Comparison of ENCODE assay signal across 10 mouse cellular contexts in the genomic region with DNA sequence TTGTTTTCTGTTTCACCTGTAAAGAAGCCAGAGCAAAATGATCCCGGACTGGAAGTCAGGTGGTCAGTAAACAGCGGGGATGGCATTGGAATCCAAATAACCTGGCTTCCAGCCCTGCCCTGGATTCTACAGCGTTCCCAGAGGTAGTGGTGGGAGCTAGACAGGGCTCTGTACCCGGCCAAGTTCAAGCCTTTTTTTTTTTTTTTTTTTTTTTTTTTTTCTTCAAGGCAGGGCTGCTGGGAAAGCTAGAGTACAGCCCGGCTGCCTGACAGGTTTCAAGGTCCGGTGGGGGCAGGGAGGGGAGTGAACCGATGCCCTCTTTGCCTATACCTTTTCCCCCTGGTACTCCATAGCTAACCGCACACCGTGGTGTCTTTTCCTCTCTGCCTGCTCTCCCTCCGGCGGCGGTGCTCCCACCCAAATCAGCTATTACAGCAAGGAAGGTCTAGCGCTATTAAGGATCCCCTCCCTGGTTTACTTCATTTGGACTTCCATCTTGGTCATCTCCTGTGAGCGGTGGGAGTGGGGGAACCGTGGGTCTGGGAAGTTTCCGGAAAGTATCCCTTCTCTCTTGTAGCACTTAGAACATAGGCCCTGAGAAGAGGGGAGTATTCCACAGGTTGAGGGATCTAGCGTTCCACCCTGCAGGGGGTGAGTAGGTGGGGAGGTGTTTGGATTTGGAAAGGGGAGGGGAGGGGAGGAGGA. TPM values are rescaled to one million over a fixed set of nuclear protein-coding genes. Genes with fewer than 3 reads are reported as not detected.
DNase-seq lines count a peak whose midpoint lies in the region; ATAC-seq and TF ChIP-seq lines count a peak whose summit lies in the region.
"Had no signal": no experiment of that assay in that cellular context is flagged by ENCODE, and none has a peak within 500 bp of the region (broad histone marks: within the 10 kb centered on the region; RNA-seq: fewer than 3 reads in every experiment).

No protein-coding gene starts in this region.

- no peak for TF ChIP-seq POLR2A in brain, embryonic 14.5 days (IDR thresholded peaks at IDR 0.05; ENCODE audit: borderline replicate concordance, extremely low read depth, insufficient read depth, insufficient read length, poor library complexity, severe bottlenecking)

- peaks cover 38% of the 10 kb centered on the region for H3K4me1 ChIP-seq in hindbrain, embryonic 13.5 days (replicated peaks)
- H3K4me1 ChIP-seq in liver, embryonic 12.5 days = no peaks in the 10 kb centered on the region

- peak; percentile 28 to 32 for DNase-seq in frontal cortex, postnatal 10 days (ENCODE audit: low spot score in 2 of 2)
- peak; percentile 78 for DNase-seq in brain, embryonic 14.5 days (ENCODE audit: low read depth)
- DNase-seq in testis, postnatal 14 days (ENCODE audit: low spot score) = peak; percentile 15
- DNase-seq in gastrocnemius, adult 18-20 months (ENCODE audit: low spot score) = no peak

- no peaks in the 10 kb centered on the region for H3K9me3 ChIP-seq in hindbrain, embryonic 13.5 days
- H3K9me3 ChIP-seq in liver, embryonic 12.5 days (replicated peaks) = no peaks in the 10 kb centered on the region

- no peak for TF ChIP-seq CTCF in brain, embryonic 14.5 days (IDR thresholded peaks at IDR 0.05; ENCODE audit: borderline replicate concordance, extremely low read depth, insufficient read depth, insufficient read length)

- H3K36me3 ChIP-seq in hindbrain, embryonic 13.5 days = no peaks in the 10 kb centered on the region
- no peaks in the 10 kb centered on the region for H3K36me3 ChIP-seq in liver, embryonic 12.5 days
- H3K36me3 ChIP-seq: G1E had no signal

- H3K27me3 ChIP-seq in hindbrain, embryonic 13.5 days = 0 out of 2 replicates have a peak, but pooled peaks cover 4% of the 10 kb centered on the region
- H3K27me3 ChIP-seq in liver, embryonic 12.5 days (replicated peaks) = peaks cover 26% of the 10 kb centered on the region

- WGBS in hindbrain, embryonic 13.5 days = 2% methylated on average over 17 of the region's 17 CpGs
- 4% methylated on average over 17 of the region's 17 CpGs for WGBS in liver, embryonic 12.5 days (ENCODE audit: insufficient replicate concordance)

- H3K4me2 ChIP-seq in hindbrain, embryonic 13.5 days = peak overlapping the region; percentile 55
- peak overlapping the region; percentile 39 for H3K4me2 ChIP-seq in liver, embryonic 12.5 days

- no peak for ATAC-seq in frontal cortex, adult (ENCODE audit: low TSS enrichment)
- ATAC-seq in hindbrain, embryonic 13.5 days (ENCODE audit: low FRiP score) = peak; percentile 6; the same call in 1 of the 2 replicates
- no peak for ATAC-seq in liver, embryonic 12.5 days
- ATAC-seq in inflammation-experienced regulatory T-cells, adult 6 months = no peak

- H3K27ac ChIP-seq in hindbrain, embryonic 13.5 days = peak overlapping the region; percentile 72
- no peak overlapping the region for H3K27ac ChIP-seq in liver, embryonic 12.5 days

- H3K9ac ChIP-seq in hindbrain, embryonic 13.5 days = peak overlapping the region; percentile 1
- H3K9ac ChIP-seq in liver, embryonic 12.5 days = no peak overlapping the region

- peak overlapping the region; percentile 27 for H3K4me3 ChIP-seq in hindbrain, embryonic 13.5 days
- H3K4me3 ChIP-seq in liver, embryonic 12.5 days = no peak overlapping the region
- H3K4me3 ChIP-seq: erythroblast, embryonic 14.5 days had no signal

RNA-seq across cellular contexts. Expression of gene Sox9, which starts 28.6 kb away (rescaled TPM):
- polyA plus RNA-seq in brain, embryonic 14.5 days (2012; rRNA removed) = 24.1 and 33.2 TPM in 2 replicates
- 54.7 and 66.4 TPM in 2 replicates for polyA plus RNA-seq in hindbrain, embryonic 13.5 days (2015; fragmentation: Nextera tagmentation; extraction: Ambion mirVana)
- polyA plus RNA-seq in liver, embryonic 12.5 days (2016; fragmentation: Nextera tagmentation; extraction: Ambion mirVana) = 2.4 and 2.7 TPM in 2 replicates
- not detected for polyA plus RNA-seq in inflammation-experienced regulatory T-cells, adult 6 months (2017; shearing (Covaris generic))
- total RNA-seq in gastrocnemius, adult 18-20 months (2021) = 1 to 10 TPM; 1.6 to 2.7 TPM
- polyA plus RNA-seq: erythroblast, embryonic 14.5 days; G1E had no signal
